In genomic region chr11:101131701-101132100, GRCm38 (mm10) we compare ENCODE assay signal across 9 mouse cellular contexts. TPM values are rescaled to one million over a fixed set of nuclear protein-coding genes. Genes with fewer than 3 reads are reported as not detected.
DNase-seq lines count a peak whose midpoint lies in the region; ATAC-seq and TF ChIP-seq lines count a peak whose summit lies in the region.
"Had no signal": no experiment of that assay in that cellular context is flagged by ENCODE, and none has a peak within 500 bp of the region (broad histone marks: within the 10 kb centered on the region; RNA-seq: fewer than 3 reads in every experiment).

No protein-coding gene starts in this region.

- DNase-seq in hindbrain, embryonic 10.5 days (ENCODE audit: low spot score) = peak; percentile 37
- no peak for DNase-seq in hindbrain, embryonic 14.5 days (ENCODE audit: low spot score)
- DNase-seq in right cerebral cortex, postnatal 4 days = peak; percentile 47
- no peak for DNase-seq in right cerebral cortex, adult 18-20 months
- peak; percentile 40 for DNase-seq in c-Kit-positive CD71-positive TER-119-negative erythroid progenitor cells, embryonic 14.5 days (ENCODE audit: low read depth)
- DNase-seq in left cerebral cortex, adult 8-10 months (ENCODE audit: low spot score in 2 of 2) = no peak

- H3K27me3 ChIP-seq in hindbrain, embryonic 10.5 days (ENCODE audit: insufficient read depth, poor library complexity, severe bottlenecking) = no peaks in the 10 kb centered on the region
- no peaks in the 10 kb centered on the region for H3K27me3 ChIP-seq in hindbrain, embryonic 14.5 days (ENCODE audit: control insufficient read depth, insufficient read depth, low read length)
- no peaks in the 10 kb centered on the region for H3K27me3 ChIP-seq in testis, adult 2 months (ENCODE audit: control insufficient read depth, insufficient read depth, low read length)
- H3K27me3 ChIP-seq: hindbrain, embryonic 15.5 days had no signal

- WGBS in hindbrain, embryonic 10.5 days = 89% methylated on average over 6 of the region's 6 CpGs
- 92% methylated on average over 6 of the region's 6 CpGs for WGBS in hindbrain, embryonic 14.5 days

- no peak for TF ChIP-seq POLR2A in testis, adult 2 months (IDR thresholded peaks at IDR 0.05; ENCODE audit: control insufficient read depth, low read depth, low read length)

- H3K9me3 ChIP-seq in hindbrain, embryonic 10.5 days = peaks cover 10% of the 10 kb centered on the region
- H3K9me3 ChIP-seq in hindbrain, embryonic 14.5 days (ENCODE audit: control insufficient read depth, low read length) = no peaks in the 10 kb centered on the region
- H3K9me3 ChIP-seq: hindbrain, embryonic 15.5 days had no signal

- peaks cover 3% of the 10 kb centered on the region; the same call in 1 of the 2 replicates for H3K4me1 ChIP-seq in hindbrain, embryonic 10.5 days (replicated peaks)
- H3K4me1 ChIP-seq in hindbrain, embryonic 14.5 days (replicated peaks; ENCODE audit: control insufficient read depth, insufficient read depth, low read length) = no peaks in the 10 kb centered on the region
- H3K4me1 ChIP-seq in testis, adult 2 months (ENCODE audit: control insufficient read depth, insufficient read depth, low read length) = no peaks in the 10 kb centered on the region
- H3K4me1 ChIP-seq: hindbrain, embryonic 15.5 days had no signal

- H3K4me3 ChIP-seq in hindbrain, embryonic 10.5 days = no peak overlapping the region
- no peak overlapping the region for H3K4me3 ChIP-seq in hindbrain, embryonic 14.5 days (replicated peaks; ENCODE audit: low read length)
- H3K4me3 ChIP-seq in testis, adult 2 months (ENCODE audit: control insufficient read depth, low read depth, low read length) = no peak overlapping the region
- H3K4me3 ChIP-seq: hindbrain, embryonic 15.5 days had no signal

- peak; percentile 69; the same call in 1 of the 2 replicates for TF ChIP-seq CTCF in testis, adult 2 months (IDR thresholded peaks at IDR 0.05; ENCODE audit: control insufficient read depth, insufficient read depth, insufficient replicate concordance, low read depth, low read length)

- no peak overlapping the region for H3K27ac ChIP-seq in hindbrain, embryonic 10.5 days
- no peak overlapping the region for H3K27ac ChIP-seq in hindbrain, embryonic 14.5 days
- H3K27ac ChIP-seq in testis, adult 2 months (ENCODE audit: control insufficient read depth, insufficient read depth, low read depth, low read length) = no peak overlapping the region
- H3K27ac ChIP-seq: hindbrain, embryonic 15.5 days had no signal

- peaks cover 8% of the 10 kb centered on the region for H3K36me3 ChIP-seq in hindbrain, embryonic 10.5 days
- peaks cover 3% of the 10 kb centered on the region for H3K36me3 ChIP-seq in hindbrain, embryonic 14.5 days (replicated peaks; ENCODE audit: control insufficient read depth, insufficient read depth)
- no peaks in the 10 kb centered on the region for H3K36me3 ChIP-seq in testis, adult 2 months (ENCODE audit: control insufficient read depth, insufficient read depth, low read length)

- H3K4me2 ChIP-seq in hindbrain, embryonic 14.5 days (replicated peaks) = no peak overlapping the region
- H3K4me2 ChIP-seq: hindbrain, embryonic 15.5 days had no signal

- H3K9ac ChIP-seq in hindbrain, embryonic 14.5 days = no peak overlapping the region
- H3K9ac ChIP-seq: hindbrain, embryonic 15.5 days had no signal

- no peak for ATAC-seq in hindbrain, embryonic 14.5 days (ENCODE audit: low FRiP score)
- ATAC-seq in inflammation-experienced regulatory T-cells, adult 6 months = no peak

RNA-seq across cellular contexts. Expression of gene Tubg1, which starts 12.0 kb away (rescaled TPM):
- 136 and 141 TPM in 2 replicates for polyA plus RNA-seq in hindbrain, embryonic 10.5 days (2016; fragmentation: Nextera tagmentation; extraction: Ambion mirVana)
- polyA plus RNA-seq in hindbrain, embryonic 14.5 days (2014; fragmentation: Nextera tagmentation; extraction: Ambion mirVana) = 64.0 and 64.1 TPM in 2 replicates
- polyA plus RNA-seq in testis, adult 2 months (2012; rRNA removed) = 22.4 and 27.3 TPM in 2 replicates
- 10 to 100 TPM; 24.7 to 32.4 (median 24.7) TPM for polyA plus RNA-seq in inflammation-experienced regulatory T-cells, adult 6 months (2017; shearing (Covaris generic))
- 10 to 100 TPM; 47.1 to 49.2 (median 47.9) TPM for total RNA-seq in left cerebral cortex, adult 8-10 months (2022)

RNA-seq across cellular contexts. Expression of gene Retreg3, which starts 12.0 kb away (rescaled TPM):
- 17.8 and 21.2 TPM in 2 replicates for polyA plus RNA-seq in hindbrain, embryonic 10.5 days (2016; fragmentation: Nextera tagmentation; extraction: Ambion mirVana)
- polyA plus RNA-seq in hindbrain, embryonic 14.5 days (2014; fragmentation: Nextera tagmentation; extraction: Ambion mirVana) = 13.0 and 14.2 TPM in 2 replicates
- polyA plus RNA-seq in testis, adult 2 months (2012; rRNA removed) = 51.5 and 53.8 TPM in 2 replicates
- polyA plus RNA-seq in inflammation-experienced regulatory T-cells, adult 6 months (2017; shearing (Covaris generic)) = 10 to 100 TPM; 15.1 to 26.8 (median 21.4) TPM
- total RNA-seq in left cerebral cortex, adult 8-10 months (2022) = 10 to 100 TPM; 50.1 to 52.2 (median 50.9) TPM

RNA-seq across cellular contexts. Expression of gene Tubg2, which starts 24.0 kb away (rescaled TPM):
- 2.8 and 4.8 TPM in 2 replicates for polyA plus RNA-seq in hindbrain, embryonic 10.5 days (2016; fragmentation: Nextera tagmentation; extraction: Ambion mirVana)
- 48.6 and 50.6 TPM in 2 replicates for polyA plus RNA-seq in hindbrain, embryonic 14.5 days (2014; fragmentation: Nextera tagmentation; extraction: Ambion mirVana)
- polyA plus RNA-seq in testis, adult 2 months (2012; rRNA removed) = 1.6 and 1.9 TPM in 2 replicates
- 1 to 10 TPM; 1.2 to 1.8 (median 1.5) TPM for polyA plus RNA-seq in inflammation-experienced regulatory T-cells, adult 6 months (2017; shearing (Covaris generic))
- 10 to 100 TPM; 53.1 to 58.8 (median 56.7) TPM for total RNA-seq in left cerebral cortex, adult 8-10 months (2022)

RNA-seq across cellular contexts. Expression of gene Psmc3ip, which starts 36.5 kb away (rescaled TPM):
- 59.7 and 72.5 TPM in 2 replicates for polyA plus RNA-seq in hindbrain, embryonic 10.5 days (2016; fragmentation: Nextera tagmentation; extraction: Ambion mirVana)
- 16.4 and 20.7 TPM in 2 replicates for polyA plus RNA-seq in hindbrain, embryonic 14.5 days (2014; fragmentation: Nextera tagmentation; extraction: Ambion mirVana)
- polyA plus RNA-seq in testis, adult 2 months (2012; rRNA removed) = 77.6 and 77.9 TPM in 2 replicates
- polyA plus RNA-seq in inflammation-experienced regulatory T-cells, adult 6 months (2017; shearing (Covaris generic)) = 10 to 100 TPM in 1 of 3 experiments, 1 to 10 TPM in 2; 7.7 to 19.7 (median 10.0) TPM
- 1 to 10 TPM; 2.2 to 4.7 (median 3.8) TPM for total RNA-seq in left cerebral cortex, adult 8-10 months (2022)

RNA-seq across cellular contexts. Expression of gene Cntnap1, which starts 38.6 kb away (rescaled TPM):
- 0.29 and 0.71 TPM in 2 replicates for polyA plus RNA-seq in hindbrain, embryonic 10.5 days (2016; fragmentation: Nextera tagmentation; extraction: Ambion mirVana)
- polyA plus RNA-seq in hindbrain, embryonic 14.5 days (2014; fragmentation: Nextera tagmentation; extraction: Ambion mirVana) = 6.0 and 6.5 TPM in 2 replicates
- 0.40 and 0.44 TPM in 2 replicates for polyA plus RNA-seq in testis, adult 2 months (2012; rRNA removed)
- under 1 TPM in 2 of 3 experiments, not detected in 1; 0.09 to 0.15 TPM for polyA plus RNA-seq in inflammation-experienced regulatory T-cells, adult 6 months (2017; shearing (Covaris generic))
- total RNA-seq in left cerebral cortex, adult 8-10 months (2022) = 100 to 1,000 TPM; 173 to 184 (median 176) TPM

Comparison
In these comparisons a context has a peak if more than half of its experiments do, and no peak if none do; other contexts are left out.
1. DNase-seq: peak in hindbrain, embryonic 10.5 days (single experiment), right cerebral cortex, postnatal 4 days (single experiment) and c-Kit-positive CD71-positive TER-119-negative erythroid progenitor cells, embryonic 14.5 days (single experiment); none in hindbrain, embryonic 14.5 days (single experiment), right cerebral cortex, adult 18-20 months (single experiment) and left cerebral cortex, adult 8-10 months (0 of 2).